Mouse (Mus musculus): ENCODE results near the gene BC049352.

Gene BC049352

DNA sequence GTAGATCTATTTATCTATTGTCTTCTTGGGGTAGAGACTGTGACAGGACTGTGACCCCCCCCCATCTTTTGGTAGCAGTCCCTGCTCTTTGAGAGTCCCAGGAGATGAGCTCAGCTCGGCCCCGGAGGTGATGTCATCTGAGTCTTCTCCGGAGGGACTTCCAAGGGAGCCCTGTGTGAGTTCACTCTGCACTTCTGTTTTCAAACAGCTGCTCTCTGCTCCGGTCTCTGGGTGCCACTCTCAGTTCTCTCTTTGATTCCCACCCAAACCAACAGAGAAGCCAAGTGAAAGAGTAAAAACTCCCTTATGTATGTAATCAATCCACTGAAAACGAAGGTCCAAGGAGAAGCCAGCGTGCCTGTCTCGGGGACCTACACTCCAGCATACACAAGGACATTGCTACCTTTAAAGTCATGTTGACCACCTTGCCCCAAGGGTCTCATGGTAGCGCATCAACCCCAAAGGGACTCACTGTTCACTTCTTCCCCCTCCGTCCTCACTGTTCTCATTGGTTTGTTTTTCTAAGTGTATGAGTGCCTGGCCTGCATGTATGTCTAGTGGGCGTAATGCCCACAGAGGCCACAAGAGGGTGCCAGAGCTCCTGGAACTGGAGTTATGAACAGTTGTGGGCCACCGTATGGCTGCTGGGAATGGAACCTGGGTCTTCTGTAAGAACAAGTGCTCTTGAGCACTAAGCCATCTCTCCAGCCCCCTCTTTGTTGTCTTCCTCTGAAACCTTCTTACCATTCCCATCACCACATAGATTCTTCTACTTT is 117.6 kb downstream of the BC049352 start:
- no peak for DNase-seq (ENCODE audit: low spot score)

All from ovary, postnatal 14 days (tissue).